Mouse (Mus musculus) adrenal gland, postnatal 14 days (tissue): ENCODE measurements around the gene Arhgef16. TPM values are rescaled to one million over a fixed set of nuclear protein-coding genes. Genes with fewer than 3 reads are reported as not detected.

Experiments used
- DNase-seq: peaks from one replicate; pipeline ENCODE4 v3.0.0; 2021; ENCODE audit warnings: mixed read lengths
- long read RNA-seq, 2 experiments: library from polyadenylated mRNA; stranded (forward); transcript quantifications; one replicate each; pipeline ENCODE4 v2.0.0; 2021
- total RNA-seq: library from RNA; stranded (reverse); gene quantifications from 2 replicates; pipeline ENCODE4 v1.2.3, GENCODE M21; 2021

Arhgef16 gene
- 0.53 and 1.2 TPM in 2 replicates for total RNA-seq
- long read RNA-seq, experiment 1, result 0 reads
- long read RNA-seq, experiment 2, partial matches to known transcripts, result 0 of 1 reads
- long read RNA-seq, experiment 2, other reads (novel, unspliced or antisense), result 1 of 1 reads

DNA sequence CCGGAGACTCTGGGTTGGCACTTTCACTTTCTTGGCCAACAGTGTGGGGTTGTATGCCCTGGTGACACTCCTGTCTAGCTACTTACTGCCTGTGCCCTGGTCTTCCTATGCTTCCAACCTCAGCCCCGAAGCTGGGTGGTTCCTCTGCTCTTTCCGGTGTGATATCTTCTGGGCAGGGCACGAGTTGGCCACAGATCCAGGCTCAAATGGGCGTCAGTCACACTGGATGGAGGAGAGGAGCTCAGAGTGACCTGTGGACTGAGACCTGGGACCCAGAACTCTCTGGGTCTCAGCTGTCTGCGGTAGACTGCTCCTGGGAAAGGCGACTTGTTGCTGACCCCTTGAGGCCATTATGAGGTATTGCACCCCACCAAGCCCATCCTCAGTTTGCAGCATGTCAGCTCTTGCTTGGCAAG is at the start of gene Arhgef16:
Gene Arhgef16 (minus strand): TSS at position 211 of the 416 bp plus-strand sequence.
- DNase-seq, result peak; percentile 41

GRCm38 (mm10) chr4:154348197-154348786 is 46.8 kb upstream of the Arhgef16 start:
- no peak for DNase-seq

DNA sequence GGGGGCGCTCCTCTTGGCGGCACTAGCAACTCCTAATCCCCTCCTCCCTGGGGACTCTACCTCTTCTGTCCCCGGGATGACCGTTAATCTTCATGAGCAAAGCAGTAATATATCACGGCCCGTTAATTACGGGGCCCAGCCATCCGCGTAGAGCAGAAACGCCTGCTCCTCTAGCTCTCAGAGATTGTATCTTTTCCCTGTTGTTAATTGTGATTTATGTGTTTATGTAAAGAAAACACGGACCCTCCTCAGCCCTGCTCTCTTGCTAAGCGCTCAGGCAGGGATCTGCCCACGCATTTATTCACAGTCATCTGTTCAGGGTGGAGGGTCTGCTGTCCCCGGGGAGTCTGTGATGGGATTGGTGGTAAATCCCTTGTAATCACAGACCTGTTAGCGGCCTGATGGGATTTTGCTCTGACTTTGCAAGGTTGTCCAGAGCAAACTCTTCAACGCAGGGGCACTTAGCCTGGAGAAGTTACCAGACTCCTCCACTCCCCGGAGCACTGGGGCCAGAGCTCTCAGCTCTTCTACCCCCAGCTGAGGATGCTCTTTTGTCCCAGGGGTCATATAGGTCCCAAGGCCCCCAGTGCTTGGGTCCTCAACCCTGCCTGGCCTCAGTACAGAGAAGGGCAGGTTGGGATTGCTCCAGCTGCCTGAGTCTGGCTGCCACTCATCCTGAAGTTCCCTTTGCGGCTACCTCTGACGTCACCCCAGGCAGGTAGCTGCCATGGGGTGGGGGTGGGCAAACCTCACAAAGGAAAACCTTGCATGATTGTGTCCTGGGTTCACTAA is 45.5 kb upstream of the Arhgef16 start:
- DNase-seq, result no peak

DNA sequence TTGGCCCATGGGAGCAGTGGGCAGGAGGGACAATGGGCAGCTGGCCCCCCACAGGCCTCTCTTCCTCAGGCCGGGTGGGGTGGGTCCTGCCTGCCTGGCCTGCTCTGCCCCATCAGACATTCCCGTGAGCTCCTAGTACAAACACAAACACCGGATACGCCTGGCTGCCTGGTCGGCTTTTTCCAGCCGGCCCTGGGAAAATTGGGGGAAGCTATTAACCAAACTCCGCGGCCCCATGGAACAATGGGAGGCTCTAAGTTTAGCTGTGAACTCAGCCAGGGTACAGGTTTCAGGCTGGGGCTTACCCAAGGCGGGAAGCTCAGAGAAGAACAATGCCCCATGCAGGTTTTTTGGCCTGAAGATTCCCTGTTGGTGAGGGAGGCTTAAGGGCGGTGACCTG is 35.2 kb upstream of the Arhgef16 start:
- no peak for DNase-seq

- DNase-seq, result no peak
These were observed 34.3 kb upstream of the Arhgef16 start, which contains the start of gene B230104I21Rik for GRCm38 (mm10) chr4:154335761-154336160. Gene B230104I21Rik (plus strand): TSS chr4:154336127.

DNA sequence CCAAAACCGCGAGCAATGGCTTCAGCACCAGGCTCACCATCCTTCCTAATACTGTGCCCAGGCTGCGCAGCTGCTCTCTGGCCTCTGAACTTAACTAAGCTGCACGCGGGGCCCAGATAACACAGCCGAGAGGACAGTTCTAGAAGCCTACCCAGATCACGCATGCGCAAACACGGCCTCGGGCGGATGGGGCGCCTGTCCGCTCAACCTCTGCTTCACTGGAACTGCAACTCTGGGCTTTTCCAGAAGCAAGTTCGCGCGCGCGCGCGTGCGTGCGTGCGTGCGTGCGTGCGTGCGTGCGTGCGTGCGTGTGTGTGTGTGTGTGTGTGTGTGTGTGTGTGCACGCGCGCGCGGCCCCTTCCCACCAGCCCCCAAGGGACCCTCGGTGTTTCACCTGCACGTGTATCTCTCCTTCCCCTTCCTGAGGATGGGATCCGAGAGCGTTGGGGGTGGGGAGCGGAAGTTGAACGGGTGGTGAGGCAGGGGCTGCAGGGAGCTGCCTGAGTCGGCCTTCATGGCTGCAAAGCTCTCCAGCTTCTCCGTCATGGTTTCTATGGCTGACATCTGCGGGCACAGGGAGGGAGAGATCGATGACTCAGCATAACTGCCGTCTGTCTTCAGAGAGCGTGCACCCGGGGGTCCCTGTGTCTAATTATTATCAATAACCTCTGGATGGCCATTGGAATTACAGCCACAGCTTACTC is 33.4 kb upstream of the Arhgef16 start:
- DNase-seq, result peak; percentile 71

- DNase-seq, result no peak
These were observed 31.8 kb upstream of the Arhgef16 start for GRCm38 (mm10) chr4:154333300-154333699.

- DNase-seq, result no peak
These were observed 29.8 kb upstream of the Arhgef16 start for GRCm38 (mm10) chr4:154331271-154331670.

DNA sequence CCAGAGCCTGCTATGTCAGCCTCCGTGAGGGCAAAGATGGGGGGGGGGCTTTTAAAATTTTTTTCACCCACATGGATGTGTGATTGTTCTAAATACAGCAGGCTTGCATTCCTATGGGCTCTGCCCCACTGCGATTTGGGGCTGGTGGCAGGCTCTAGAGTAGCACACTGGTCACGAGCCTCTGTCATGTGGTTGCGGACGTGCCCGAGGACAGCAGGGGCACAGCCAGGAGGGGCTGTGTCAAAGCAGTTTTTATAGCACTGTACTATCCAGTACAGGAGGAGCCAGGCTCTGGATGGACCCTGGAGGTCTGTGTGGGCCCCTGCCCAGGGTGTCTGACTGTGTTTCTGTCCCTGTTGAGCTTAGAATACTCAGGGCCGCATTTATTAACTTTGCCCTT is 28.5 kb upstream of the Arhgef16 start:
- DNase-seq, result no peak

- peak; percentile 69 for DNase-seq
These were observed 27.4 kb upstream of the Arhgef16 start for GRCm38 (mm10) chr4:154328836-154329235.

- DNase-seq, result no peak
These were observed 27.0 kb upstream of the Arhgef16 start for GRCm38 (mm10) chr4:154328431-154328830.

DNA sequence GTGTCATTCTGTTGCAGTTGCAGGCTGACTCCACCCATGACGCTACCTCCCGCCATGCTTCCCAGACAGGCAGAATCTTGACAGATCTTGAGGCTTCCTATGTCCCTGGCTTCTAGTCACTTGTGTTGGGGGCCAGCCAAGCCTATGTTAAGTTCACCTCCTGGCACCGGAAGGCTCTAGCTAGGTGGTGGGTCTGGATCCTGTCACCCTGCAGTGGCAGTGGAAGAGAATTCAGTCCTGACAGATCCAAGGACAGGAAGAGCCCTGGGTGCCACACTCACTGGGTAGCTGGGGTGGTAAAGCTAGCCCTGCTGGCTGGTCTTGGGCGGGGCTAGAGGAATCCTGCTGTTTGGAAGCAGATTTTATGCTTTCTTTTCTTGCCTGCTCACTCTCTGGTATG is 23.9 kb upstream of the Arhgef16 start:
- no peak for DNase-seq

GRCm38 (mm10) chr4:154313622-154313967 is 12.1 kb upstream of the Arhgef16 start:
- no peak for DNase-seq

- no peak for DNase-seq
These were observed 11.6 kb upstream of the Arhgef16 start for GRCm38 (mm10) chr4:154312935-154313621.

DNA sequence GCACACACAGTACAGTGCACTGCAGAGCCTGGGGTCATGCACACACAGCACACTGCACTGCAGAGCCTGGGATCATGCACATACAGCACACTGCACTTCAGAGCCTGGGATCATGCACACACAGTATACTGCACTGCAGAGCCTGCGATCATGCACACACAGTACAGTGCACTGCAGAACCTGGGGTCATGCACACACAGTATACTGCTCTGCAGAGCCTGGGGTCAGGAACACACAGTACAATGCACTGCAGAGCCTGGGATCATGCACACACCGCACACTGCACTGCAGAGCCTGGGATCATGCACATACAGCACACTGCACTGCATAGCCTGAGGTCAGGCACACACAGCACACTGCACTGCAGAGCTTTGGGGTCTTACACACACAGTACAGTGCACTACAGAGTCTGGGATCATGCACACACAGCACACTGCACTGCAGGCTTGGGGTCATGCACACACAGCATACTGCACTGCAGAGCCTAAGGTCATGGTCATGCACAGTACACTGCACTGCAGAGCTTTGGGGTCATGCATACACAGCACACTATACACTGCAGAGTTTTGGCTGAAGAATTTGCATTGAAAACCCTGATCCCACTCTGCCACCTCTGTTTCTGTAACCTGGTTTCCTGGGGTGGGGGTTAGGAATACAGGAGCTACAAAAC is 10.8 kb upstream of the Arhgef16 start:
- no peak for DNase-seq

- no peak for DNase-seq
These were observed 9.2 kb upstream of the Arhgef16 start for GRCm38 (mm10) chr4:154310576-154311262.

DNA sequence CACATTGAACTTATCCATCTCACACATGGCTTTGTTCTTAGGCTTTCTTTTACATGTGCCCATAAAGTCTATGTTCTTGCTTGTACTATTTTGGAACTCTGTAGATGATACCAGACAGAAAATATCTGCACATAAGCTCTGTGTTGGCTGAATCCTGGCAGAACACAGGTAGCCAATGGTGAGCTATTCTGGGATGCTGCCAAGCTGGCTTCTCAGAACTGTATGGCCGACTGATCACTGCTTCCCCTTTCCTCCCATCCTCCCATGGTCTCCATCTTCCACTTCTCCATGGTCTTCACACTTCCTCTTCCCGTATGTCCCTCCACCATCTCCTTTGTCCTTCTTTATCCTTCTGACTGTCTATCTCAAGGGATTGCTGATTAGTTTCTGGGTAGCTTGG is 7.7 kb upstream of the Arhgef16 start:
- DNase-seq, result no peak

DNA sequence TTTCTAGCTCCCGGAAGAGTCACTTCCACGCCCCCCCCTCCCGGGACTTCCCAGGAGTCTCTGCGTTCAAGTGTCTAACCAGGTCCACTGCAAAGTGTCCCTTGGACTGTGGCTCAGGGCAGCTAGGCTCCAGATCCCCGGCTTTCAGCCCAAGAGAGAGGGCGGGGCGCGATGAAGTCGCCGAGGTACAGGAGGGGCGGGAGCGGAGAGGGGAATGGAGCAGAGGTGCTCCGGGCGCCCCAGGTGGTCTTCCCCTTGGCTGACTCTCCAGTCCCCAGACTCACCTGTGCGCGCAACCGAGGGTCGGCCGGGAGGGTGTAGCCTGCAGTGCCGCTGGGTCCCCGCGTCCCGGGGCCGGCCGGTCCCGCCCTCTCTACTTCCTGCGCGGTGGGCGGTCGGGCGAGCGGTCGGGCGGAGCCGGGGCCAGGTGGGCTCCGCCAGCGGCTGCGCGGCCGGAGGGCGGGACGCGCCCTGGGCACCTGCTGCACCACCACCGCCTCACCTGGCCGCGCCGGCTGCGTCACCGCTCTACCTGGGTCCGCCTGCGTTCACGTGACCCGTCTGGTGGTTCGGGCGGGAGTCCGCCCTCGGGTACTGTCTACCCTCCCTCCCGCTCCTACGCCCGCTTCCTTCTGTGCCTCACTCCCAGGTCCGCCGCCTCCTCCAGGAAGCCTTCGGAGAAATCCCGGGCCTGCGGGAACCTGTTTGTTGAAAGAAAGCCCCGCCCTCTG is 1.8 kb downstream of the Arhgef16 start:
- DNase-seq, result peak; percentile 22

- DNase-seq, result no peak
These were observed 3.7 kb downstream of the Arhgef16 start for GRCm38 (mm10) chr4:154297761-154298160.

DNA sequence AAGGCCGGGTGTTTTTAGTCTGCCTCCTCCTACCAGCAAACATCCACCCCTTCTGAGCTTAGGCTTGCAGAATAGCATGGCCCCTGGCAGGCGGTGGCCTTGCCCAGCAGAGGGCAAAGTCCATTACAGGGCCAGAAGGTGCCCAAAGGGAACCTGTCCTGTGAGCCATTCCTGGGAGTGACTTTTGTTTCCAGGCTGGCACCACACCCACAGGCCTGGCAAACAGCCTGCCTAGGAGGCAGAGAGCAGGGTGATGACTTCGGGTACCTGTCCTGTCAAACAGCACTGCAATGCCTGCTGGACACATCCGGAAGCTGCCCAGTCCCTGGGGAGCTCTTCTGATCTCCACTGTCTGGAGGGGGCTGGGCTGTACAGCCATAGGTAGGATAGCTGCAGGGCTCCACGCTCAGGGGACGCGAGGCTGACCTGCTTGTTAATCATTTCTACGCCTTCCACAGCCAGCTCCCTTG is 7.2 kb downstream of the Arhgef16 start:
- DNase-seq, result no peak
